Mouse (Mus musculus) bone marrow, adult 2 months (tissue): ENCODE data around the gene Dnajc30.

Experiments
- CTCF ChIP-seq: fragments of 200-500 bp; IDR thresholded peaks from 2 replicates; pipeline ENCODE4 v1.5.1; 2011; ENCODE audit warnings: low read length, control low read depth; ENCODE audit not compliant: control insufficient read depth, insufficient read depth
- POLR2A ChIP-seq: fragments of 200-500 bp; IDR thresholded peaks from 2 replicates; pipeline ENCODE4 v1.6.1; 2011; ENCODE audit warnings: low read depth, mild to moderate bottlenecking, control low read depth, low read length, borderline replicate concordance; ENCODE audit not compliant: control insufficient read depth

- TF ChIP-seq POLR2A: no peak
- TF ChIP-seq CTCF: no peak
Measured at GRCm38 (mm10) chr5:135066008-135066407, 2.0 kb downstream of the Dnajc30 start.
